Comparison of ENCODE assay signal across 18 mouse cellular contexts in the genomic region with DNA sequence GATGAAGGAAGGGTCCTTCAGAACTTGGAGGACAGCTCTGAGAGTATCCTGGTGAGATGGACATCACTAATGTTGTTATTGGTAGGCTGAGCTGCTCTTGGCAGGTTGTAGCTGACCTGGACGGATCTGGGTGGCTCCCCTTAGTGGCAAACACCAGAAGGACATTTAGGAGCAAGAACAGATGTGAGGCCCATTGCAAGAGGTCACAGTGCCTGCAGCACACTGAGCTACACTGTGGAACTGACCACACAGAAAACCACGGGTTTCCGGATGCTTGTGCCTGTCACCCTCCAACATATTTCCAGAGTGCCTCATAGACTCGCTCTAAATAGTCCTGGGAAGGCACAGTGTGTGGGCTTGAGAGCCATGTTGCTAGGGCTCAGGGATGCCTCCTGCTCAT. TPM values are rescaled to one million over a fixed set of nuclear protein-coding genes. Genes with fewer than 3 reads are reported as not detected.
A peak's percentile ranks its signal among the peaks of the same experiment; 100 is the strongest.
DNase-seq lines count a peak whose midpoint lies in the region; ATAC-seq and TF ChIP-seq lines count a peak whose summit lies in the region.
"Had no signal": no experiment of that assay in that cellular context is flagged by ENCODE, and none has a peak within 500 bp of the region (broad histone marks: within the 10 kb centered on the region; RNA-seq: fewer than 3 reads in every experiment).

No protein-coding gene starts in this region.

- H3K27ac ChIP-seq in cerebellum, adult 2 months (ENCODE audit: insufficient read depth, low read length): no peak overlapping the region
- 0 out of 2 replicates have a peak overlapping the region, but pooled peaks have one; percentile 7 for H3K27ac ChIP-seq in limb, embryonic 12.5 days
- H3K27ac ChIP-seq in limb, embryonic 10.5 days: no peak overlapping the region
- H3K27ac ChIP-seq in macrophage: peak overlapping the region; percentile 31
- H3K27ac ChIP-seq: forebrain, embryonic 15.5 days had no signal

- no peak overlapping the region for H3K9ac ChIP-seq in limb, embryonic 12.5 days (replicated peaks)
- H3K9ac ChIP-seq: forebrain, embryonic 15.5 days had no signal

- no peaks in the 10 kb centered on the region for H3K9me3 ChIP-seq in limb, embryonic 12.5 days
- H3K9me3 ChIP-seq in limb, embryonic 10.5 days (replicated peaks): no peaks in the 10 kb centered on the region
- H3K9me3 ChIP-seq: forebrain, embryonic 15.5 days had no signal

- H3K27me3 ChIP-seq in cerebellum, adult 2 months (ENCODE audit: control insufficient read depth, insufficient read depth, low read length): no peaks in the 10 kb centered on the region
- H3K27me3 ChIP-seq in limb, embryonic 12.5 days: peaks cover 20% of the 10 kb centered on the region
- peaks cover 8% of the 10 kb centered on the region; the same call in 1 of the 2 replicates for H3K27me3 ChIP-seq in limb, embryonic 10.5 days (ENCODE audit: low read depth, poor library complexity, severe bottlenecking)
- H3K27me3 ChIP-seq: forebrain, embryonic 15.5 days had no signal

- H3K4me1 ChIP-seq in cerebellum, adult 2 months (ENCODE audit: control insufficient read depth, insufficient read depth, low read length): peaks cover 8% of the 10 kb centered on the region; the same call in 1 of the 2 replicates
- peaks cover 17% of the 10 kb centered on the region for H3K4me1 ChIP-seq in limb, embryonic 12.5 days (replicated peaks)
- H3K4me1 ChIP-seq in limb, embryonic 10.5 days: peaks cover 22% of the 10 kb centered on the region

- TF ChIP-seq CTCF in cerebellum, adult 2 months (IDR thresholded peaks at IDR 0.05; ENCODE audit: borderline replicate concordance, insufficient read depth, low read depth, low read length): peak; percentile 6; the same call in 1 of the 2 replicates

- H3K36me3 ChIP-seq in limb, embryonic 12.5 days: no peaks in the 10 kb centered on the region
- no peaks in the 10 kb centered on the region for H3K36me3 ChIP-seq in limb, embryonic 10.5 days
- no peaks in the 10 kb centered on the region for H3K36me3 ChIP-seq in macrophage (ENCODE audit: inconsistent target)
- H3K36me3 ChIP-seq: forebrain, embryonic 15.5 days had no signal

- peaks cover 28% of the 10 kb centered on the region for H3K79me2 ChIP-seq in macrophage (ENCODE audit: inconsistent target)

- TF ChIP-seq POLR2A in cerebellum, adult 2 months (IDR thresholded peaks at IDR 0.05; ENCODE audit: borderline replicate concordance, insufficient read depth, low read length): no peak

- no peak for DNase-seq in cerebellum, adult 2 months
- no peak for DNase-seq in cerebellum, adult 18-20 months
- DNase-seq in limb, embryonic 10.5 days (ENCODE audit: low spot score): no peak
- DNase-seq in adipocyte (ENCODE audit: low spot score): peak; percentile 37
- DNase-seq in cerebellum, adult 11 months: no peak
- no peak for DNase-seq in cerebellum, adult 11-12 months
- DNase-seq: adrenal gland, postnatal 36 days; right cerebral cortex, postnatal 25 days; thymus, postnatal 4 days had no signal

- WGBS in cerebellum, adult 2 months: 59% methylated on average over 4 of the region's 4 CpGs
- 63% methylated on average over 4 of the region's 4 CpGs for WGBS in limb, embryonic 12.5 days
- 61% methylated on average over 4 of the region's 4 CpGs for WGBS in limb, embryonic 10.5 days
- 8% methylated on average over 4 of the region's 4 CpGs for WGBS in macrophage (ENCODE audit: missing documents)

- no peak overlapping the region for H3K4me3 ChIP-seq in cerebellum, adult 2 months (replicated peaks; ENCODE audit: insufficient read depth, low read depth, low read length)
- H3K4me3 ChIP-seq in limb, embryonic 12.5 days (replicated peaks): no peak overlapping the region
- H3K4me3 ChIP-seq in limb, embryonic 10.5 days: no peak overlapping the region
- no peak overlapping the region for H3K4me3 ChIP-seq in macrophage (ENCODE audit: inconsistent target)
- H3K4me3 ChIP-seq: forebrain, embryonic 15.5 days had no signal

- H3K4me2 ChIP-seq in limb, embryonic 12.5 days: no peak overlapping the region
- H3K4me2 ChIP-seq: forebrain, embryonic 15.5 days; heart, embryonic 11.5 days had no signal

- ATAC-seq in limb, embryonic 12.5 days (ENCODE audit: insufficient number of reproducible peaks, insufficient read depth, low FRiP score, low TSS enrichment, low read depth): no peak
- ATAC-seq: forebrain, embryonic 15.5 days; inflammation-experienced regulatory T-cells, adult 6 months had no signal

RNA-seq across cellular contexts. Expression of gene Mafk, which starts 1.8 kb away (rescaled TPM):
- 6.8 and 7.8 TPM in 2 replicates for polyA plus RNA-seq in cerebellum, adult 2 months (2012; rRNA removed)
- 7.0 and 8.3 TPM in 2 replicates for polyA plus RNA-seq in limb, embryonic 12.5 days (2016; fragmentation: Nextera tagmentation; extraction: Ambion mirVana)
- polyA plus RNA-seq in limb, embryonic 10.5 days (2016; fragmentation: Nextera tagmentation; extraction: Ambion mirVana): 7.1 and 8.1 TPM in 2 replicates
- 100 to 1,000 TPM in 1 of 26 experiments, 10 to 100 TPM in 25; 23.0 to 116 (median 37.1) TPM for total RNA-seq in macrophage (2018; cell fraction: chromatin; rRNA removed)
- total RNA-seq in macrophage (2018; cell fraction: cytosol; rRNA removed): 10 to 100 TPM; 22.0 to 77.2 (median 26.9) TPM
- total RNA-seq in macrophage (2018; cell fraction: nucleus; rRNA removed): 100 to 1,000 TPM in 1 of 26 experiments, 10 to 100 TPM in 25; 29.3 to 101 (median 41.7) TPM
- 20.1 to 25.2 TPM (median 22.3 TPM) in 3 replicates for polyA plus RNA-seq in macrophage (2018)

RNA-seq across cellular contexts. Expression of gene Ints1, which starts 14.0 kb away (rescaled TPM):
- 64.4 and 70.8 TPM in 2 replicates for polyA plus RNA-seq in cerebellum, adult 2 months (2012; rRNA removed)
- polyA plus RNA-seq in limb, embryonic 12.5 days (2016; fragmentation: Nextera tagmentation; extraction: Ambion mirVana): 32.8 and 38.5 TPM in 2 replicates
- 42.5 and 43.7 TPM in 2 replicates for polyA plus RNA-seq in limb, embryonic 10.5 days (2016; fragmentation: Nextera tagmentation; extraction: Ambion mirVana)
- total RNA-seq in macrophage (2018; cell fraction: chromatin; rRNA removed): 100 to 1,000 TPM in 12 of 26 experiments, 10 to 100 TPM in 14; 35.7 to 154 (median 94.9) TPM
- total RNA-seq in macrophage (2018; cell fraction: cytosol; rRNA removed): 10 to 100 TPM; 10.3 to 26.7 (median 18.2) TPM
- 10 to 100 TPM; 18.8 to 86.4 (median 44.8) TPM for total RNA-seq in macrophage (2018; cell fraction: nucleus; rRNA removed)
- polyA plus RNA-seq in macrophage (2018): 14.7 to 19.1 TPM (median 17.1 TPM) in 3 replicates

RNA-seq across cellular contexts. Expression of gene Tmem184a, which starts 30.3 kb away (rescaled TPM):
- polyA plus RNA-seq in cerebellum, adult 2 months (2012; rRNA removed): 0.54 and 0.71 TPM in 2 replicates
- polyA plus RNA-seq in limb, embryonic 12.5 days (2016; fragmentation: Nextera tagmentation; extraction: Ambion mirVana): 0.79 and 1.0 TPM in 2 replicates
- 2.1 and 2.2 TPM in 2 replicates for polyA plus RNA-seq in limb, embryonic 10.5 days (2016; fragmentation: Nextera tagmentation; extraction: Ambion mirVana)
- total RNA-seq in macrophage (2018; cell fraction: chromatin; rRNA removed): under 1 TPM in 1 of 26 experiments, not detected in 25; 0.21 TPM
- not detected for total RNA-seq in macrophage (2018; cell fraction: cytosol; rRNA removed)
- not detected for total RNA-seq in macrophage (2018; cell fraction: nucleus; rRNA removed)
- not detected in 3 replicates for polyA plus RNA-seq in macrophage (2018)

RNA-seq across cellular contexts. Expression of gene Gm26938, which starts 36.7 kb away (rescaled TPM):
- not detected in 2 replicates for polyA plus RNA-seq in cerebellum, adult 2 months (2012; rRNA removed)
- 0.51 TPM in 1 of 2 replicates, not detected in the other for polyA plus RNA-seq in limb, embryonic 12.5 days (2016; fragmentation: Nextera tagmentation; extraction: Ambion mirVana)
- not detected in 2 replicates for polyA plus RNA-seq in limb, embryonic 10.5 days (2016; fragmentation: Nextera tagmentation; extraction: Ambion mirVana)
- total RNA-seq in macrophage (2018; cell fraction: chromatin; rRNA removed): not detected
- total RNA-seq in macrophage (2018; cell fraction: cytosol; rRNA removed): not detected
- not detected for total RNA-seq in macrophage (2018; cell fraction: nucleus; rRNA removed)
- polyA plus RNA-seq in macrophage (2018): not detected in 3 replicates
- total RNA-seq: adrenal gland, postnatal 36 days; ES-E14; gastrocnemius, adult 8-10 months; hematopoietic stem cell, adult 5-6 weeks; left cerebral cortex, adult 18-20 months had no signal
- polyA plus RNA-seq: forebrain, embryonic 15.5 days; heart, embryonic 11.5 days; inflammation-experienced regulatory T-cells, adult 6 months had no signal

RNA-seq across cellular contexts. Expression of gene Psmg3, which starts 37.2 kb away (rescaled TPM):
- polyA plus RNA-seq in cerebellum, adult 2 months (2012; rRNA removed): 33.9 and 36.3 TPM in 2 replicates
- polyA plus RNA-seq in limb, embryonic 12.5 days (2016; fragmentation: Nextera tagmentation; extraction: Ambion mirVana): 71.4 and 71.8 TPM in 2 replicates
- polyA plus RNA-seq in limb, embryonic 10.5 days (2016; fragmentation: Nextera tagmentation; extraction: Ambion mirVana): 89.9 and 116 TPM in 2 replicates
- 10 to 100 TPM in 7 of 26 experiments, 1 to 10 TPM in 19; 1.8 to 13.1 (median 6.9) TPM for total RNA-seq in macrophage (2018; cell fraction: chromatin; rRNA removed)
- 10 to 100 TPM in 23 of 26 experiments, 1 to 10 TPM in 3; 7.5 to 25.4 (median 18.2) TPM for total RNA-seq in macrophage (2018; cell fraction: cytosol; rRNA removed)
- total RNA-seq in macrophage (2018; cell fraction: nucleus; rRNA removed): 10 to 100 TPM in 16 of 26 experiments, 1 to 10 TPM in 10; 1.8 to 21.2 (median 11.5) TPM
- 5.1 to 28.7 TPM (median 20.8 TPM) in 3 replicates for polyA plus RNA-seq in macrophage (2018)

Comparison
In these comparisons a context has a peak if more than half of its experiments do, and no peak if none do; other contexts are left out.
1. H3K27ac ChIP-seq: peak in limb, embryonic 12.5 days (single experiment) and macrophage (single experiment); none in cerebellum, adult 2 months (single experiment) and limb, embryonic 10.5 days (single experiment).